Mouse (Mus musculus) G1E (cell line): ENCODE results near the gene Hba-x.
A peak's percentile ranks its signal among the peaks of the same experiment; 100 is the strongest.
"Not testable (repeated sequence)": the region's sequence is repeated elsewhere in the genome, so short reads cannot be mapped to it uniquely, and the experiment has no call there.

Source experiments
- CTCF ChIP-seq: IDR thresholded peaks from 2 replicates; pipeline ENCODE4 v1.5.1; 2012; ENCODE audit warnings: low read depth, low read length, inconsistent platforms, mixed read lengths
- GATA1 ChIP-seq: IDR thresholded peaks from 2 replicates; pipeline ENCODE4 v1.6.1; 2012; ENCODE audit warnings: borderline replicate concordance, low read length, inconsistent platforms, mixed read lengths
- TAL1 ChIP-seq: conservative IDR thresholded peaks from 2 replicates; pipeline ENCODE4 v1.6.1; 2012; ENCODE audit warnings: low read depth, low read length, inconsistent platforms, mixed read lengths

DNA sequence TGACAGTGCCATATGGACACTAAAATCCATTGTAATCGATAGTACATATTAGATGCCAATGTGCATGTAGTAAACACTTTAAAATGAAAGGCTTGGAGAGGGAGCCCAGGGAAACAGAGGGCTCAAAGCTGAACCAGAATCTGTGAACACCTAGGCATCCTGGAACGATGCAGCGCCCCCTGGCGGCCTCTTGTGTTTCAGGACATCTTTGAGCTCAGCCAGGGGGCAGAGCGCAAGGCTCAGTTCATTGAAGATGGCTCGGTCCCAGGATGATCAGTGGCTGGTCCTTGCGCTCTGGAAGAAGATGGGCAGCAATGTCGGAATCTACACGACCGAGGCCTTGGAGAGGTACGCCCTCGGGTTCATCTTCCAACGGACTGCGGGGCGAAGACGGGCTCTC is 23.7 kb downstream of the Hba-x start, which contains the start of gene Hbq1a:
- TF ChIP-seq CTCF: peak; percentile 45; the same call in 1 of the 2 replicates
- TF ChIP-seq TAL1, GATA1: not testable (repeated sequence)
